Mouse (Mus musculus): ENCODE measurements around the gene Glrx3. TPM values are rescaled to one million over a fixed set of nuclear protein-coding genes. Genes with fewer than 3 reads are reported as not detected.

Glrx3 gene
- 36.3 and 36.4 TPM in 2 replicates for polyA plus RNA-seq (2012; rRNA removed; ENCODE audit: low replicate concordance)

DNA sequence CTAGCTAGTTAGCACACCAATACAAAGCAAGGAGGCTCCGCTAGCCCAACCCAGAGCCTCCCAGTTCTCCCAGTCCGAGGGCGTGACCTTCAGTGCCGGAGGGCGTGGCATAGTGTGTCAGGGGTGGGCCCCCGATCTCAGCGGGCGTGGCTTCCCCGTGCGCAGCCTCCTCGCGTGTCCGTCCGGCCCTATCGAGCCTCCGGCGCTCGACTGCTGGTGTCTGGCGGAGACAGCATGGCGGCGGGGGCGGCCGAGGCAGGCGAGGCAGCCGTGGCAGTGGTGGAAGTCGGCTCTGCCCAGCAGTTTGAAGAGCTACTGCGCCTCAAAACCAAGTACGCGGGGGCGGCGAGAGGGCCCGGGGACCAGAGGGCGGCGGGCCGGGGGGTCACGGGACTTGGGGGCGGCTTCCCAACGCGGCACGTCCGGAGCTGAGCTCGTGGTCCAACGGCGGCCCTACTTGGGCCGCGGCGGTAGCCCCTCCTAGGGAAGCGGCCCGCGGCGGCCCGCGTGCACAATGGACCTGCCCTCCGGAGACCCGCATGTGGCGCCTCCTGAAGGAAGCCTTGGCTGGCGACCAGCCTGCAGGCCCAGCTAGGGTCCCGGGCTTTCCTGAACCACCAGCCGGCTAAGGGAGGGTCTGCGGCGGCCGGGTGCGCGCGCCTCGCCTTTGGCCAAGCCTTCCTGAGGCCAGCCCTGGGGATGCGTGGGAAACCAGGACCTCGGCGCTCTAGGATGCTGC lies at the start of gene Glrx3:
TSS of gene Glrx3 (plus strand) at position 175 of the 739 bp plus-strand sequence.

DNA sequence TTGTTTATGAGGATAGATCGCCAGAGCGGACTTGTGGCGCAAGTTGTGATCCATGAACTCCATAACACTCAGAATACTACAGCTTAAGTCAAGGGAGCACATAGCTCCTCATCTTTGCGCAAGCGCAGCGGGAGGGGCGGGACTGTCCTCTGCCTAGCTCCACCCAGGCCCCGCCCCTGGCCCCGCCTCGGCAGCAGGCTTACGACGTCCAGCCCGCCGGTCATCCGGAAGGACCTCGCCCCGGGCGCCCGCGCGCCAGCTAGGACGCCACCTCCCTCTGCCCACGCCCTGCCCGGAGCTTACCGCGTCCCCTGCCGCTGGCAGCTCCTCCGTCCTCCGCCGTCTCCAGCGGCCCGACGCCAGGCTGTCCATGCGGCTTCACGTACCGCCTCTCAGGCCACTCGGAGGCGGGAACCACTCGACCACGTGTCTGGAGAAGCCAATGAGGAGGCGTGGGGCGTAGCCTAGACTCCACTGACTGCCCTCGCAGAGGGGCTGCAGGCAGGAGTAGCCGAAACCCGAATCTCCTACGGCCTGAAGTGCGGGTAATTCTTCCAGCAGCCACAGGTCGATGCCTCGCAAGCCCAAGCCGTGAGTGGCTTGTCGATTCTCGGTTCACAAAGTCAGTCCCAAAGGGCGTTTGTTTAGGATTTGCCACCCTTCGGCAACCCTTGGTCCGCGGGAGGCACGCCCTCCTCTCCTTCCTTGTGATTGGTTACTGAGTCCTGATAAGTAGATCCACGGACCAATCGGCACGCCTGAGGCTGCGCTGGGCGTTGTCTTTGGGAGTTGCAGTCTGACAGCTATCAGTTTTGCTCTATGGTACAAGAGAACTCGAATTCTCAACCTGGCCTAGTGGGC lies 26.8 kb upstream of the Glrx3 start, which contains the start of gene 9430038I01Rik:
TSS of gene 9430038I01Rik (minus strand) at position 426 of the 861 bp plus-strand sequence.

Other genes starting within 250 kb of the Glrx3 start
- 11.6 and 13.9 TPM in 2 replicates for gene Ebf3, start 123.2 kb upstream of the Glrx3 start, polyA plus RNA-seq (2012; rRNA removed; ENCODE audit: low replicate concordance)
- gene 9430038I01Rik, start 26.9 kb upstream of the Glrx3 start, polyA plus RNA-seq (2012; rRNA removed; ENCODE audit: low replicate concordance), result 8.3 and 10.1 TPM in 2 replicates